Mouse (Mus musculus): ENCODE data around the gene Gm49396. TPM values are rescaled to one million over a fixed set of nuclear protein-coding genes. Genes with fewer than 3 reads are reported as not detected.

The Gm49396 gene
- total and polyA plus RNA-seq, 2 experiments from 2014 or later, result 5.3 to 9.9 TPM

DNA sequence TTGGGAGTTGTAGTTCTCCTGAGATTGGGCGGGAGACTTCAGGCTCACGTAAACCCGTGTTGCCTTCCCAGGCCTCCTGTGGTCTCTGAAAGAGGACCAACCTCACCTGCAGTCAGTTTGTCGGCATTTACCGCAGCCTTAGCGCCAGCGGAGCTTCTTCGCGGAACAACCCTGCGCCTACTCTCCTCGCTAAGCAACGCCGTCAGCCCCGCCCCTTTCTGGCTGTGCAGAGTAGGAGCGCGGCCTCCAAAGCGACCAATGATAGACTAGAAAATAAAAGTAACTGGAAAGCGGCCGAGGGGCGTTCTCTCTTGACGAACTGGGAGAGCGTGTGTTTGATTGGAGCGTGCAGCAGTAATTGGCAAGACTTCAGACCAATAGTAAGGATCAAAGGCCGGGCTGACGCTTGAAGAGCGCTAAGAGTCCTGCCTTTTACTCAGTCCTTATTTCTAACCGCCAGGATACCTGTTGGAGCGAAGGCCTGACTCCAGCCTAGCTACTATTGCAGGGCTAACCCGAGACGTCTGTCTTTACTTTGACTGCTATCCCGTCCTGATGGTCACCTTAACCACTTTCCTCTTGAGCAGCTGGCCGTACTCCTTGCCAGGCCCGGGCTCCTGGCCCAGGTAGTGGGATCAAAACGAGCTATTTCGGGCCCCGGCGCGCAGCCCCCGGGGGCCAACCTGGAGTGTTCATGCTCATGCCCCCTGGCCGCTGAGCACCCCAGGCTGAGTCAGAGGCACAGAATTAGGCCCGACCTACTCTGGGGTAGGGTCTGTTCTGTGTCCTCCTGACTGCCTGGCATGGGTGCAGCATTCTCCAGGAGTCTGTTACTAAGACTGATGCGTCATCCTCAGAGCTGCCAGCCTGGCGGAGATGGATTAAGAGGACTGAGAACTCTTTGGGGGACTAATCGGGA, 10.8 kb upstream of the Gm49396 start, which contains the start of the genes Hspb6 and Proser3:
Gene Hspb6 (plus strand): TSS at position 77 of the 919 bp plus-strand sequence.
Gene Proser3 (minus strand): TSS at position 198 of the 919 bp plus-strand sequence.
- peak within 1 kb of the TSS; percentile 75 for H3K4me2 ChIP-seq (ENCODE audit: low read depth)
- WGBS, result 2% methylated on average over 44 of the region's 44 CpGs
- peaks cover 36% of the 10 kb centered on the region for H3K36me3 ChIP-seq (ENCODE audit: insufficient read depth)
- H3K27me3 ChIP-seq (ENCODE audit: insufficient read depth, low read length), result no peaks in the 10 kb centered on the region
- peak; percentile 97 for ATAC-seq
- H3K9me3 ChIP-seq (ENCODE audit: low read length), result no peaks in the 10 kb centered on the region
- H3K9ac ChIP-seq, result peak within 1 kb of the TSS; percentile 53
- peaks cover 10% of the 10 kb centered on the region; the same call in 1 of the 2 replicates for H3K4me1 ChIP-seq (ENCODE audit: insufficient read depth)
- DNase-seq, result peak; percentile 99
- H3K4me3 ChIP-seq (ENCODE audit: low read depth, low read length), result peak within 1 kb of the TSS; percentile 55
- peak within 1 kb of the TSS; percentile 93 for H3K27ac ChIP-seq (ENCODE audit: low read depth, low read length)
- peak; percentile 23; the same call in 1 of the 2 replicates for TF ChIP-seq CTCF (IDR thresholded peaks at IDR 0.05; ENCODE audit: low read depth)

DNA sequence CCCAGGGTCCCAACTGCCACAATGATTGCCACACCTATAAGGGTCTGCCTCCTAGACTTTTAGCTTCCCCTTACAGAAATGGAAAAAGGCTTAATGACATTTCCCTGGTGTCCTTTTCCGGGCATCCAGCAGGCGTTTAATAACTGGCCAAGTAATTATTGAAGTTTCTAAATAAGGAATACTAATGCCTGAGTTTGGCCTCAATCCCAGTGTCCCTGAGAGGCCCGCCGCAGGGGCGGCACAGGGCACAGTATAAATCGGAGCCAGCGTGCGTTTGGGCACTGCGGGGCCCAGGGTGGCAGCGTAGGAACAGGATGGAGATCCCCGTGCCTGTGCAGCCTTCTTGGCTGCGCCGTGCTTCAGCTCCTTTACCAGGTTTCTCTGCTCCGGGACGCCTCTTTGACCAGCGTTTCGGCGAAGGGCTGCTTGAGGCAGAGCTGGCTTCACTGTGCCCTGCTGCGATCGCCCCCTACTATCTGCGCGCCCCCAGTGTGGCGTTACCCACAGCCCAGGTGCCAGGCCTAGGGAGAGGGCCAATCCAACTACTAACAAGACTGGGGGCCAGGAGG, 10.0 kb upstream of the Gm49396 start:
- Histone ChIP-seq H3K9me3 (ENCODE audit: low read length) (no peaks in the 10 kb centered on the region), H3K4me2 (ENCODE audit: low read depth) (peak overlapping the region; percentile 75), H3K4me1 (ENCODE audit: insufficient read depth) (peaks cover 10% of the 10 kb centered on the region; the same call in 1 of the 2 replicates), H3K27me3 (ENCODE audit: insufficient read depth, low read length) (no peaks in the 10 kb centered on the region), H3K9ac (peak overlapping the region; percentile 44), H3K36me3 (ENCODE audit: insufficient read depth) (peaks cover 36% of the 10 kb centered on the region), H3K4me3 (ENCODE audit: low read depth, low read length) (peak overlapping the region; percentile 55), H3K27ac (ENCODE audit: low read depth, low read length) (peak overlapping the region; percentile 73)
- DNase-seq, result no peak
- TF ChIP-seq CTCF (IDR thresholded peaks at IDR 0.05; ENCODE audit: low read depth), result no peak
- no peak for ATAC-seq
- WGBS, result 2% methylated on average over 23 of the region's 23 CpGs

DNA sequence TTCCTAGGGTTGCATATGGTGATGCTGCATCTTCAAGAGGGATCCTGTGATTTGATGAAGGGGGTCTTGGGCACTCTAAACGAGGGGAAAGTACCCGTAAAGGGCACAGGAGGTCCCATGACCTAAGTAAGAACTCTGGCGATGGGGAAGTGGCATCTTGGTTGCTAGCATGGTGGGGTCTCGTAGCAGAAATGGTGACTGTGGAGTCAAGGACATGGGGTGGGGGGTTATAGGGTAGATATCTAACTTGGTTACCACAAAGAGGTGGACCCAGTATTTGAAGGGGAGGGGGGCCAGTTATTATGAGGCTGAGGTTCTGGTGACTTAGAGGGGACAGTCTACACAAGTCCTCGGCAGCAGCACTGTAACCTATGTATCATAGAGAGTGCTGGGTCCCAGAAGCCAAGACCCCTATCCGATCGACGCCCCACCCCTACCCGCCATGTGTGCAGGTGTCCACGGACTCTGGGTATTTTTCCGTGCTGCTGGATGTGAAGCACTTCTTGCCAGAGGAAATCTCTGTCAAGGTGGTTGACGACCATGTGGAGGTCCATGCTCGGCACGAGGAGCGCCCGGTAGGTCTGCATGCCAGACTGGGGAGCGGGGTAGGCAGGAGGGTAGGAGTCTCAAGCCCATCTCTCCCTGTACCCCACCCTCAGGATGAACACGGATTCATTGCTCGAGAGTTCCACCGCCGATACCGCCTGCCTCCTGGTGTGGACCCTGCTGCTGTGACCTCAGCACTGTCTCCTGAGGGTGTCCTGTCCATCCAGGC, 9.1 kb upstream of the Gm49396 start:
- TF ChIP-seq CTCF (IDR thresholded peaks at IDR 0.05; ENCODE audit: low read depth), result no peak
- 87% methylated on average over 22 of the region's 22 CpGs for WGBS
- Histone ChIP-seq H3K4me3 (ENCODE audit: low read depth, low read length) (no peak overlapping the region), H3K9ac (peak overlapping the region; percentile 44; the same call in 1 of the 2 replicates), H3K4me1 (ENCODE audit: insufficient read depth) (peaks cover 19% of the 10 kb centered on the region; the same call in 1 of the 2 replicates), H3K27me3 (ENCODE audit: insufficient read depth, low read length) (no peaks in the 10 kb centered on the region), H3K4me2 (ENCODE audit: low read depth) (peak overlapping the region; percentile 75), H3K9me3 (ENCODE audit: low read length) (no peaks in the 10 kb centered on the region), H3K27ac (ENCODE audit: low read depth, low read length) (no peak overlapping the region), H3K36me3 (ENCODE audit: insufficient read depth) (peaks cover 32% of the 10 kb centered on the region)
- no peak for ATAC-seq
- DNase-seq, result no peak

DNA sequence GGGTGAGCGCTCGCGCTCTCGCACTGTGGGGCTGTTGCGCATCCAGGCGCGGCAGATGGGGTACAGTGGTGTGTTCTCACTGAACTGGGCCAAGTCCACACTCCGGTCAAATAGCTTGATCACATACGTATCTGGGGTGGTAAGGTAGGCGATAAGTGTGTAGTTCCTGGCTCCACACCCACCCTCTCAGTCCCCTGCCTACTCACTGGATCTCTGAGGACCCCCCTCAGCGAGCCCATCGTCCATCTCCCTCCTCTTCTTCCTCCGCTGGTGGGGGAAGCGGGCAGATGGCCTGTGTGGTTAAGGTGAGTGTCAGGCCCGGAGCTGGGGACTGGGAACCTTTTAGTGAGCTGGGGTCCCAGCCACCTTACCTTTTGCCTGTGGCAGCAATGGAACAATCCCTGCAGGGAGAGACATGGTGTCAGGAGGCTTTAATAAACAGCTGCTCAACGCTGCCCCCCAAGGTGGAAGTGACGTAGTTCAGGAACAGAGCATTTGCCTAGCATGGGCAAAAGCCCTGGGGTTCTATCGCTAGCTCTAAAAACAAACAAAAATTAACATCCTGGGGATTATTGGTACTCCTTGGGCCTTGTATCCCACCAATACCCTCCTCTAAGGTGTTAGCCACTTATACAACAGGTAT, 6.1 kb upstream of the Gm49396 start:
- H3K36me3 ChIP-seq (ENCODE audit: insufficient read depth), result peaks cover 27% of the 10 kb centered on the region
- DNase-seq (no peak), ATAC-seq (no peak)
- no peak overlapping the region for H3K9ac ChIP-seq
- H3K4me2 ChIP-seq (ENCODE audit: low read depth), result no peak overlapping the region
- no peaks in the 10 kb centered on the region for H3K9me3 ChIP-seq (ENCODE audit: low read length)
- 94% methylated on average over 18 of the region's 18 CpGs for WGBS
- peaks cover 21% of the 10 kb centered on the region for H3K4me1 ChIP-seq (ENCODE audit: insufficient read depth)
- no peak overlapping the region for H3K4me3 ChIP-seq (ENCODE audit: low read depth, low read length)
- no peak overlapping the region for H3K27ac ChIP-seq (ENCODE audit: low read depth, low read length)
- 0 out of 2 replicates have a peak, but pooled peaks have one; percentile 16 for TF ChIP-seq CTCF (IDR thresholded peaks at IDR 0.05; ENCODE audit: low read depth)
- no peaks in the 10 kb centered on the region for H3K27me3 ChIP-seq (ENCODE audit: insufficient read depth, low read length)

DNA sequence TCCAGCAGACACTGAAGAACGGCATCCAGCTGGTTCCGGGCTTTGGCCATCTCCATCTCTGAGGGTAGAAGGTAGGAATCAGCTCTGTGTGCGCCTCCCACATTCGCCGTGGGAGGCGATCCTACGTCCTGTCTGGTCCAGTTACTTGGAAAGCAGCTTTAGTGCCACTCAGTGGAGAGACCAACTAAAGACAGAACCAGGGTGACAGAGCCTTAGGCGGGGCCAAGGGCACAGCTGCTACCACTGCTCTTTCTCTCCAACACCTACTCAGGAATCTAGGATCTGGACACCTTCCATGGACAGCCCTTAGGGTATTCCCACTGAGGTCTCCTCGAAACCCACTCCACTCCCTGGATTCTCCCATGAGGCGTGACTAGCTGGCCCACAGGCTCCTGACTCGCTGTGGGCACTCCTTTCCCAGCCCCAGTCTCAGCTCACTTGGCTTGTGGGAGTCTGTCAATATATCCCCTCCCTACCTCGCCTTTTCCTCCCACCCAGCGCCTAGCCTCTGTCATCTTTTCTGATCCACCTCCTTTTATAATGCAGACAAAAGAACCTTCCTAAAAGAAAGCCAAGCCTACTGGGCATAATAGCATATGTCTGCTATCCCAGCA, 5.1 kb upstream of the Gm49396 start:
- ATAC-seq (no peak), DNase-seq (no peak)
- Histone ChIP-seq H3K9me3 (ENCODE audit: low read length) (no peaks in the 10 kb centered on the region), H3K4me2 (ENCODE audit: low read depth) (no peak overlapping the region), H3K4me3 (ENCODE audit: low read depth, low read length) (no peak overlapping the region), H3K9ac (0 out of 2 replicates have a peak overlapping the region, but pooled peaks have one; percentile 64), H3K36me3 (ENCODE audit: insufficient read depth) (peaks cover 27% of the 10 kb centered on the region), H3K27ac (ENCODE audit: low read depth, low read length) (no peak overlapping the region), H3K4me1 (ENCODE audit: insufficient read depth) (peaks cover 16% of the 10 kb centered on the region), H3K27me3 (ENCODE audit: insufficient read depth, low read length) (no peaks in the 10 kb centered on the region)
- 86% methylated on average over 13 of the region's 13 CpGs for WGBS
- TF ChIP-seq CTCF (IDR thresholded peaks at IDR 0.05; ENCODE audit: low read depth), result no peak

All from forebrain, postnatal 0 days (tissue).